Comparison of ENCODE assay signal across 8 mouse cellular contexts in genomic region chr15:98295628-98296551, GRCm38 (mm10). TPM values are rescaled to one million over a fixed set of nuclear protein-coding genes. Genes with fewer than 3 reads are reported as not detected.
DNase-seq lines count a peak whose midpoint lies in the region; ATAC-seq and TF ChIP-seq lines count a peak whose summit lies in the region.

Gene Zfp641, minus strand, starts transcription at chr15:98296161.

- TF ChIP-seq RAD21 in CH12.LX (IDR thresholded peaks at IDR 0.05; ENCODE audit: low read depth, low read length), result no peak

- in situ Hi-C loops in CH12.LX (cut with MboI; ENCODE audit: low pct_ligation_motif_present, low pct_unique_long_range_greater_than_20kb, low sequenced_read_pairs), result no loop called here

- H3K27ac ChIP-seq in CH12.LX (ENCODE audit: insufficient read depth, low read depth), result no peak within 1 kb of the TSS
- H3K27ac ChIP-seq in forebrain, embryonic 10.5 days, result peak within 1 kb of the TSS; percentile 82
- no peak within 1 kb of the TSS for H3K27ac ChIP-seq in heart, embryonic 16.5 days (ENCODE audit: low read length)
- H3K27ac ChIP-seq in lung, embryonic 14.5 days (ENCODE audit: low read depth), result no peak within 1 kb of the TSS

- peak within 1 kb of the TSS; percentile 10; the same call in 1 of the 2 replicates for H3K9ac ChIP-seq in CH12.LX (ENCODE audit: insufficient read depth, low read depth)
- H3K9ac ChIP-seq in heart, embryonic 16.5 days (ENCODE audit: low read length), result peak within 1 kb of the TSS; percentile 71
- H3K9ac ChIP-seq in lung, embryonic 14.5 days, result peak within 1 kb of the TSS; percentile 68

- 3% methylated on average over 60 of the region's 60 CpGs for WGBS in forebrain, embryonic 10.5 days
- WGBS in heart, embryonic 16.5 days, result 3% methylated on average over 52 of the region's 60 CpGs
- WGBS in lung, embryonic 14.5 days, result 2% methylated on average over 51 of the region's 60 CpGs

- no peak for DNase-seq in CH12.LX (ENCODE audit: extremely low read depth)
- DNase-seq in adrenal gland, postnatal 4 days (ENCODE audit: low spot score in 2 of 2), result peak; percentile 14 to 22
- peak; percentile 22 for DNase-seq in forebrain, embryonic 10.5 days (ENCODE audit: extremely low spot score, low spot score)
- DNase-seq in kidney, postnatal 4 days, result peak; percentile 64 to 75
- DNase-seq in lung, embryonic 14.5 days, result peak; percentile 48
- DNase-seq in right cerebral cortex, adult 2 months (ENCODE audit: low spot score in 2 of 2), result peak; percentile 42 to 47
- no peak for DNase-seq in T-cell, adult 2 months (ENCODE audit: low spot score)

- dilution Hi-C loops in CH12.LX (cut with MboI; ENCODE audit: extremely low pct_ligation_motif_present, extremely low pct_unique_long_range_greater_than_20kb, low sequenced_read_pairs), result no loop called here

- no peak for TF ChIP-seq EP300 in CH12.LX (IDR thresholded peaks at IDR 0.05; ENCODE audit: low read length)

- H3K36me3 ChIP-seq in CH12.LX (replicated peaks in 1 of 2; ENCODE audit: control insufficient read depth in 1 of 2, insufficient read depth in 1 of 2, low read length in 1 of 2), result no peaks in the 10 kb centered on the region
- no peaks in the 10 kb centered on the region for H3K36me3 ChIP-seq in forebrain, embryonic 10.5 days (replicated peaks)
- H3K36me3 ChIP-seq in heart, embryonic 16.5 days (ENCODE audit: control insufficient read depth, insufficient read depth), result no peaks in the 10 kb centered on the region
- no peaks in the 10 kb centered on the region for H3K36me3 ChIP-seq in lung, embryonic 14.5 days (ENCODE audit: insufficient read depth)

- H3K4me3 ChIP-seq in CH12.LX (replicated peaks in 1 of 3; ENCODE audit: low read depth in 2 of 3, low read length in 2 of 3, poor library complexity in 1 of 3), result peak within 1 kb of the TSS in 2 of 3 experiments; percentile 27 to 68
- peak within 1 kb of the TSS; percentile 81 for H3K4me3 ChIP-seq in forebrain, embryonic 10.5 days
- peak within 1 kb of the TSS; percentile 62 for H3K4me3 ChIP-seq in heart, embryonic 16.5 days (ENCODE audit: low read length)
- H3K4me3 ChIP-seq in lung, embryonic 14.5 days (ENCODE audit: low read depth, low read length), result peak within 1 kb of the TSS; percentile 60

- peaks cover 87% of the 10 kb centered on the region for H3K27me3 ChIP-seq in CH12.LX (replicated peaks)
- peaks cover 16% of the 10 kb centered on the region for H3K27me3 ChIP-seq in forebrain, embryonic 10.5 days (ENCODE audit: poor library complexity, severe bottlenecking)
- H3K27me3 ChIP-seq in heart, embryonic 16.5 days (ENCODE audit: control insufficient read depth, insufficient read depth, low read length), result 0 out of 2 replicates have a peak, but pooled peaks cover 4% of the 10 kb centered on the region
- H3K27me3 ChIP-seq in lung, embryonic 14.5 days (ENCODE audit: insufficient read depth, low read length), result no peaks in the 10 kb centered on the region

- H3K9me3 ChIP-seq in CH12.LX (replicated peaks; ENCODE audit: low read length), result peaks cover 14% of the 10 kb centered on the region
- H3K9me3 ChIP-seq in forebrain, embryonic 10.5 days, result peaks cover 4% of the 10 kb centered on the region; the same call in 1 of the 2 replicates
- H3K9me3 ChIP-seq in heart, embryonic 16.5 days (replicated peaks; ENCODE audit: control insufficient read depth, low read length), result no peaks in the 10 kb centered on the region
- no peaks in the 10 kb centered on the region; the same call in 1 of the 2 replicates for H3K9me3 ChIP-seq in lung, embryonic 14.5 days (ENCODE audit: low read depth, low read length)

- no peak for TF ChIP-seq POLR2A in CH12.LX (IDR thresholded peaks at IDR 0.05; ENCODE audit: low read depth, low read length)

- no peak for TF ChIP-seq CTCF in CH12.LX (conservative IDR thresholded peaks at IDR 0.05 in 1 of 2, IDR thresholded peaks at IDR 0.05 in 1 of 2; ENCODE audit: low read depth in 2 of 2, low read length in 2 of 2)
- TF ChIP-seq CTCF in lung, embryonic 14.5 days (IDR thresholded peaks at IDR 0.05; ENCODE audit: low read depth), result no peak

- peak within 1 kb of the TSS; percentile 97 for H3K4me2 ChIP-seq in CH12.LX (ENCODE audit: insufficient read depth, low read depth, poor library complexity, severe bottlenecking)
- peak within 1 kb of the TSS; percentile 79 for H3K4me2 ChIP-seq in heart, embryonic 16.5 days (ENCODE audit: low read depth, low read length)
- H3K4me2 ChIP-seq in lung, embryonic 14.5 days, result peak within 1 kb of the TSS; percentile 93

- no peaks in the 10 kb centered on the region for H3K79me2 ChIP-seq in CH12.LX (replicated peaks; ENCODE audit: control insufficient read depth, extremely low read depth, insufficient read depth, poor library complexity, severe bottlenecking)

- ATAC-seq in heart, embryonic 16.5 days (replicated peaks; ENCODE audit: extremely low read depth, insufficient read depth, low FRiP score), result 0 out of 2 replicates have a peak, but pooled peaks have one; percentile 58
- ATAC-seq in lung, embryonic 14.5 days (ENCODE audit: insufficient read depth), result peak; percentile 68

- H3K4me1 ChIP-seq in CH12.LX (ENCODE audit: control insufficient read depth in 1 of 2, insufficient read depth in 2 of 2), result peaks cover 3 to 4% of the 10 kb centered on the region in 2 experiments; a peak in 2 of 4 replicates
- H3K4me1 ChIP-seq in forebrain, embryonic 10.5 days, result peaks cover 11% of the 10 kb centered on the region
- H3K4me1 ChIP-seq in heart, embryonic 16.5 days (ENCODE audit: control insufficient read depth, insufficient read depth, low read length), result no peaks in the 10 kb centered on the region
- H3K4me1 ChIP-seq in lung, embryonic 14.5 days (ENCODE audit: insufficient read depth), result peaks cover 3% of the 10 kb centered on the region; the same call in 1 of the 2 replicates

TF ChIP-seq in CH12.LX, 34 proteins besides CTCF, POLR2A, EP300 and RAD21:
- TF ChIP-seq ETS1 (conservative IDR thresholded peaks at IDR 0.05; ENCODE audit: low read depth, low read length) (no peak), ELF1 (IDR thresholded peaks at IDR 0.05; ENCODE audit: low read depth, low read length) (peak; percentile 17; the same call in 1 of the 2 replicates), MAZ (IDR thresholded peaks at IDR 0.05; ENCODE audit: low read depth, low read length) (0 out of 2 replicates have a peak, but pooled peaks have one; percentile 20)

RNA-seq across cellular contexts. Expression of gene Zfp641, which starts in this region (rescaled TPM):
- total RNA-seq in CH12.LX (2012; rRNA removed), result 0.04 TPM in 1 of 2 replicates, not detected in the other
- total RNA-seq in CH12.LX (2014; rRNA removed), result not detected in 2 replicates
- polyA plus RNA-seq in CH12.LX (2012; ENCODE audit: insufficient read length, low read depth), result not detected in 2 replicates
- total RNA-seq in adrenal gland, postnatal 4 days (2021), result 1 to 10 TPM; 8.4 to 8.8 TPM
- 0.47 and 0.58 TPM in 2 replicates for polyA plus RNA-seq in forebrain, embryonic 10.5 days (2016; fragmentation: Nextera tagmentation; extraction: Ambion mirVana)
- polyA plus RNA-seq in heart, embryonic 16.5 days (2015; fragmentation: Nextera tagmentation; extraction: Ambion mirVana), result 1.6 and 2.0 TPM in 2 replicates
- 0.54 and 0.63 TPM in 2 replicates for polyA plus RNA-seq in lung, embryonic 14.5 days (2014; fragmentation: Nextera tagmentation; extraction: Ambion mirVana)

Comparison
In these comparisons a context has a peak if more than half of its experiments do, and no peak if none do; other contexts are left out.
1. RNA of gene Zfp641 (total RNA-seq): 8.4 to 8.8 TPM in adrenal gland, postnatal 4 days; 0.04 TPM in CH12.LX; every median in the first group is over 4 times any median in the second.
2. Peak in DNase-seq, H3K4me3 ChIP-seq and H3K27ac ChIP-seq in forebrain, embryonic 10.5 days; RNA of the gene not detected or under 1 TPM.
3. Peak in DNase-seq, ATAC-seq, H3K4me3 ChIP-seq, H3K9ac ChIP-seq and H3K4me2 ChIP-seq in lung, embryonic 14.5 days; RNA of the gene not detected or under 1 TPM.
4. DNase-seq: peak in adrenal gland, postnatal 4 days (2 of 2), kidney, postnatal 4 days (2 of 2) and right cerebral cortex, adult 2 months (2 of 2); none in CH12.LX (single experiment) and T-cell, adult 2 months (single experiment).
5. H3K9ac ChIP-seq: peak in every context shown above with its lines; median percentile 71 in heart, embryonic 16.5 days; 68 in lung, embryonic 14.5 days; 10 in CH12.LX.
6. Peak in every context shown above with its lines, with median percentiles within 50 percentile points of each other: H3K4me2 ChIP-seq and H3K4me3 ChIP-seq.